Mouse (Mus musculus) urinary bladder, postnatal 36 days (tissue): ENCODE results near the gene Lat.

Source experiments
- DNase-seq, 2 experiments: peaks; one replicate each; pipeline ENCODE4 v3.0.0; 2022; ENCODE audit warnings: low spot score in 2 of 2, mixed read lengths in 1 of 2

Lat gene

DNA sequence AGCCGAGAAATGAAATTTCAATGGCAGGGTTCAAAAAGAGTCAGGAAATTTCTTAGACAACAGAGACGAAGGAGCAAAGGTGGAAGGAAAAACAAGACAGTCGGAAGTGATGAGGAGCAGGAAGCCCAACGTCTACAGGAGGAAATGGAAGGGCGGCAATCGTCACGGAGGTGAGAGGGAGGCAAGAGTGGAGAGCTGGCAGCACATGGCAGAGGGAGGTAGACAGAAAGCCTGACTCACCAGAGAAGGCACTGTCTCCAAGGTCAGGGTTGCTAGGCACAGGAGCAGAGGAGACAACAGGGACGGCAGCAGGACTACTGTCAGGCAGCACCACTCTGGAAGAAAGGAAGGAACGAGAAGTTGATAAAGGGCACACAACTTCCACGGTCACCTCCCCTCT, 1.7 kb downstream of the Lat start:
- DNase-seq, result no peak

- no peak for DNase-seq
Measured at GRCm38 (mm10) chr7:126363038-126363437, 6.3 kb downstream of the Lat start.

DNA sequence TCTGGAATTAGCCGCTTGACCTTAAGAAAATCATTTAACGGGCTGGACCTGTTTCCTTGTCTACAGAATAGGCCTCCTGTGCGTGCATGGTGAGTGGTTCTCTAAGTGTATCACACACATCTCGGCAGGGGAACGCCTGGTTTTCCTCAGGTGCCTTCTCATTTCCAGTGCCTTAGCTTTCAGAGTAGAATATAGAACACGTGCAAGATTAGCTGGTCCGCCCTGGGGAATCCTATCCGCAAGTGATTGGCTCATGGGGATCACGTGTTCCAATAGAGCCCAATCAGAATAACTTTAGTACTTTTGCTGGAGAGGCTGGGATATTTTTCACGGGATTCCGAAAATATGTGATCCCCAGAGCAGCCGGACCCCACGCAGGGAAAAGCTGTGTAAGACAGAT, 10.3 kb downstream of the Lat start:
- DNase-seq, result no peak

GRCm38 (mm10) chr7:126358413-126358812, 11.0 kb downstream of the Lat start:
- DNase-seq, result no peak

DNA sequence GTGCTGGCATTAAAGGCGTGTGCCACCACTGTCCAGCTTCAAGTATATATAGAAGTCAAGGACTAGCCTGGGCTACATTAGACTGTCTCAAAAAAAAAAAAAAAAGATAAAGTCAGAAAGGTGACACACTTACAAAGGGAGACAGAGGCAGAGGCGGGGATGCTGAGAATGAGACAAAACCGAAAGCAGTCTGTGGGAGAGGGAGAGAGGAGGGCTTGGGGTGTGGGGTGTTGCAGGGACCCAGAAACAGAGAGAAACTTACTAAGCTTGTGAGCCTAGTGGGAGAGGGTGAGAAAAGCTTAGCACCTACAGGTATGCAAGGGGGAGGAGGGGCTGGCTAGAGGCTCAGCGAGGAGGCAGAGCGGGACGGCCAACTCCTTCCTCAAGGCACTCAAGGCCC, 11.5 kb downstream of the Lat start:
- DNase-seq, result no peak

DNA sequence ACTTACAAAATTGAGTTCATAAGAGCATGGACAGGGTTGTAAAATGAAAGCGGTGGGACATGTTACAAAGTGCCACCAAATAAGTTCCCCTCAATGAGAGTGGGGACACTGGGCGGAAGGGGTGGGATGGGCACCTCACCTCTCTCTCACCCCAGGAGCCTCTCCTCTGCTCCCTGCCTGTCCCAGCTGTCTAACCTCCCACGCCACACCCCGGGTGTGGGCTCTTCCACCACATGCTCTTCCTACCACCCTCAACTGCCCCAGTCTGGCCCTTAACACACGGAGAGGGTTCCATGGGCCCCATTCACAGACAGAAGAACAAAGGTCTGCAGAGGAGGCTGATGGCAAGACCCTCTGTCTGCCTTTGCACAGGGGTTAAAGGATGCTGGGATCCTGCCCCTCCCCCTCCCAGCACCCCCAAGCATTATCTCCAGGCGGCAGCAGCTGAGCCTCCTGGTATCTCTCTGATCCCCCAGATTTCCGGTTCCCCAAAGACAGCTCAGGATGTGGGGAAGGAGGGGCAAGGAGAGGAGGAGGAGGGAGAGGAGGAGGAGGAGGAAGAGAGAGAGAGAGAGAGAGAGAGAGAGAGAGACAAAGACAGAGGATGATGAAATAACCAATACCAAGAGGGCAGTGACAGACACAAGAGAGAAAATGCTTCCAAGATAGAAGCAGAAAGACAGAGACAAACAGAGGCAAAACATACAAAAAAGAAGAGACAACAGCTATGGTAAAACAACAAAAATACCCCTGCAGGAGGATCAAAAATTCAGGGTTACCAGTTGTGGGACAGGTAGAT, 12.4 kb downstream of the Lat start:
- DNase-seq, result no peak

DNA sequence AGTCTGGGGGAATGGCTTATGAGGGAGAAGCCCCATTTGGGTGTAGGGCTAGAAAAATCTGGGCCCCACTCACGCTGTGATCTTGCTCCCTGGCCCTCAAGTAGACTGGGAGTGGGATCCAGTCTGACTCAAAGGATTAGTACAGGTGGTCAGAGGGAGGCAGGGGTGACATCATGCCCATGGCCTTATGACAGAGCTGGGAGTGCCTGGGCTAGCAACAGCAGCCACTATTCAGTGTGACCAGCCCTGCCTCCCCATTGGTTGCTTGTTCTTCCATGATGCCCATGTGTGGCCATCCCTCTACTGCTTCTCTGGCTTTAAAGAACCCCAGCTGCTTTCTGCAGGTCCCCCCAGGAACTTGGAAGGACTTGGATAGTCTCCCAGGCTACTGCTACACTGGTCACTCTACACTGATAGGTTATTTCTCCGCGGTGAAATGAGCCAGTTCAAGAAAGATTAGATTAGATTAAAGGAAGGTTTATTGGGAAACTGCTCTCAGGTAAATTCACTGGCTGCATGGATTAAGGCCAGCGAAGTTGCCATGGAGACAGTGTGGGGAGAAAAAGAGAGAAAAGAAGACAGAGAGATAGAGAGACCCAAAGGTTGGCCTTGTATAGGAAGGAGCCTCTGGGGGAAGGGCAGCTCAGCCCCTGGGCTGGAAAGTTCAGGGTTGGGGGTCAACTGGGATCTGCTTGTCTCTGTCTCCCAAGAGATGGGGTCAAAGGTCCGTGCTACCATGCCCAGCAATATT, 13.3 kb downstream of the Lat start:
- DNase-seq, result no peak

- no peak for DNase-seq
Measured at GRCm38 (mm10) chr7:126354738-126355614, 14.4 kb downstream of the Lat start.

- DNase-seq, result no peak
Measured at GRCm38 (mm10) chr7:126353994-126354365, 15.4 kb downstream of the Lat start.

DNA sequence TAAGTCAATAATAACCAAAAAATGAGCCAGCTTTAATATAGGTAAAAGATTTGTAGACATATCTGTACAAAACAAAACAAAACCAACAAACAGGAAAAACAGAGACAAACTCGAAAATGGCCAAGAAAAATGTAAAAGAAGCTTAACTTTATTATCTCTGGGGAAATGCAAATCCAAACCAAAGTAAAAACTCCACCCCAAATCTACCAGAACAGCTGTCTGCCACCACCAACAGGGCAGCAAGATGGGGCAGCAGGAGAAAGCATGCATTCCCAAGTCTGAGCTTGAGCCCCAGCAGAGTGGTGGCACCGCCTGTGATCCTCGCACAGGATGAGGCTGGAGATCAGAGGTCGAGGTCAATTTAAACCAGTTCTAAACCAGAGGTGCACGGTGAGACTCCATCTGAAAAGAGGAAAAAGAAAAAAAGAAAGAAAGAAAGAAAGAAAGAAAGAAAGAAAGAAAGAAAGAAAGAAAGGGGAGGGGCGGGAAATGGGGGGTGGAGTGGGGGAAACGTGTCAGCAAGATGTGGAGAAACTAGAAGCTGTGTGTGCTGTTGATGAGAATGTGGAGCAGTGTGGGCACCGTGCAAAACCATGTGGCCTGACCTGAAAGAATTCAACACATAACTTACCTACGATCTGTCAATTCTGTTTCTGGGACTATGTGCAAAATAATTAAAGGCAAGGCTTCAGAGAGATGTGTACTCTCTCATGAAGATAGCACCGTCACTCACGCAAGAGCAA, 15.9 kb downstream of the Lat start:
- no peak for DNase-seq

GRCm38 (mm10) chr7:126351419-126351951, 17.9 kb downstream of the Lat start:
- no peak for DNase-seq

DNA sequence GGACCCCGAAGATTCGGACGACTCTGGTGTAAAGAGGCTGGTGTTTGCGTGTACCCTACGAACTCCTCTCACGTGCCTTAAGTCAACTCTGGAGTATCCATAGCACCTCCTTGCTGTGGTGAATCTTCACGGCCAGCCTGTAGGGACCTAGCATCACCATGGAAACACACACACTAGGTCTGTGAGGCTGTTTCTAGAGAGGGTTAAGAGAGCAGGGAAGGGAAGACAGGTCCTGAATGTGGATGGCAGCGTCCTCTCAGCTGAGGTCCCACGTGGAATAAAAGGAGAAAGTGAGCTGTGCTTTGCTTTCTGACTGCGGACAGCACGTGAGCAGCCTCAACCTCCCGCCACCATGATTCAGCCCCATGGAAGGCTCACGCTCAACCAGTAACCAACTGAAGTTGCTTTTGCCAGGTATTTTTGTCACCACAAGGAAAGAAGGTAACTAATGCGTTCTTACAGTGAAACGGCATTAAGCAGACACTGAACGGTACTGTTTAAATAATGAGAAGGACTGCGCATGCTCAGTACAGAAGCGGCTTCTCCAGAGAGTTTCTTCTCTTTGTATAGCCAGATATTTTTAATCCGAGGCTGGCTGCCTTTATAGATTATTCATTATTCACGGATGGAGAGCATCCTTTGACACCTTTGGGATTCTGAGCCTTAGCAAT, 18.5 kb downstream of the Lat start:
- DNase-seq, result no peak

- no peak for DNase-seq
Measured at GRCm38 (mm10) chr7:126348293-126348692, 21.1 kb downstream of the Lat start.

- no peak for DNase-seq
Measured at GRCm38 (mm10) chr7:126347098-126347497, 22.3 kb downstream of the Lat start.

GRCm38 (mm10) chr7:126345969-126346368, 23.4 kb downstream of the Lat start:
- DNase-seq, result no peak

- DNase-seq, result no peak
Measured at GRCm38 (mm10) chr7:126345557-126345956, 23.8 kb downstream of the Lat start.

DNA sequence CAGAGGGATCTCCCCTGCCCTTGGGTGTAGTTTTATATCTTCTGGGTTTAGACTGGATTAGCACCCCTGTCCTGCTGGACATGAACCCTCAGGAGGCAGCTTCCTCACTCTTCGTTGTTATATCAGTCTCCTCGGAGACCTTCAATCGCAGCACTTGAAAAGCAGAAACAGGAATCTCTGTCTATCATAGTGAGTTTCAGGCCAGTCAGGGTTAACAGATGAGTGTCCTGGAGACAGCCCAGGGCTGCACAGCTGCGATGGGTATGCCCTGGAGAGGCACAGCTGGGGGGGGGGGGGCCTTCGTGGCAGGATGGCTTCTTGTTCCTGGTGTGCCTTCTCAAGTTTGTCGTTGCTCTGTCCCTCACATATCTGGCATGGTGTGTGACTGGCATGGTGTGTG, 28.5 kb downstream of the Lat start:
- DNase-seq, result no peak

- no peak for DNase-seq
Measured at GRCm38 (mm10) chr7:126340206-126340618, 29.2 kb downstream of the Lat start.

GRCm38 (mm10) chr7:126339521-126339971, 29.8 kb downstream of the Lat start:
- DNase-seq, result no peak

DNA sequence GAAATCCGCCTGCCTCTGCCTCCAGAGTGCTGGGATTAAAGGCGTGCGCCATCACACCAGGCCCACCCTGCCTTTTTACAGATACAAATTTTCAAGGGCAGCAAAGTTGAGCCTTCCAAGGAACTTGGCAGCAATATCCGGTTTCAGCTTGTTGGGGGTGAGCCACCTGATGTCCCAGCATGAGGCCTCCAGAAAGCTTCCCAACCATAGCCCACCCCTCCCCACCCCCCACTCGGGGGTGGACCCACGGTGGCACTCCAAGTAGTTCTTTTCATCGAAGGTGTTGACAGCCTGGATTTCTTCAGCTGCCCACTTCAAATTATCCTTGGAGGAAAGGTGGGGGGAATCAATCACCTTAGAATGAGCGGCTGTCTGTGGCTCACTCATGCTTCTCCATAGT, 30.5 kb downstream of the Lat start:
- no peak for DNase-seq

- DNase-seq, result no peak
Measured at GRCm38 (mm10) chr7:126335556-126335955, 33.8 kb downstream of the Lat start.
